Mouse (Mus musculus): ENCODE measurements around the gene Eaf2. TPM values are rescaled to one million over a fixed set of nuclear protein-coding genes. Genes with fewer than 3 reads are reported as not detected.
A peak's percentile ranks its signal among the peaks of the same experiment; 100 is the strongest.

The Eaf2 gene
- total and polyA plus RNA-seq, 3 experiments: 3.5 to 7.4 (median 5.0) TPM

DNA sequence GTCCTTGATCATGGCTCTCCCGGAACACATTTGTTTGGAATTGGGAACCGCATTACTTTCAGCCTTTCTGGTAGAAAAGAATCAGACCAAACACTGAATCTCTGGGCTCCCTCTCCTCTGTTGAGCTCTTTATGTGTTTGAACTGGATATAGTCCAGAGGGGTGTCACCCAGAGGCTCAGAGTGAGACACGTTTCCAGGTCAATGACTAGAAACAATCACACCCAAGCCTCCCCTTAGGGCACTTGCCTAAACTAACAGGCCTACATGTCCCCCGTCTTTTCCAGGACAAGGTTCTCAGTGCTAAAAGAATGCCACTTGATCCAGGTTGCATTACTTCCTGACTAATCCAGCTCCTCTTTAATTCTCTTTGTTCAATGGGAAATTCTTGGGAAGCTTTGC is 104.0 kb downstream of the Eaf2 start:
- Histone ChIP-seq H3K9ac (ENCODE audit: insufficient read depth, low read depth) (no peak overlapping the region), H3K27ac (ENCODE audit: insufficient read depth, low read depth) (no peak overlapping the region), H3K36me3 (replicated peaks in 1 of 2; ENCODE audit: control insufficient read depth in 1 of 2, insufficient read depth in 1 of 2, low read length in 1 of 2) (no peaks in the 10 kb centered on the region), H3K4me1 (ENCODE audit: control insufficient read depth in 1 of 2, insufficient read depth in 2 of 2) (peaks cover 3 to 5% of the 10 kb centered on the region in 2 experiments; a peak in 2 of 4 replicates), H3K4me3 (replicated peaks in 1 of 3; ENCODE audit: low read depth in 2 of 3, low read length in 2 of 3, poor library complexity in 1 of 3) (no peak overlapping the region), H3K27me3 (replicated peaks) (peaks cover 1% of the 10 kb centered on the region), H3K4me2 (ENCODE audit: insufficient read depth, low read depth, poor library complexity, severe bottlenecking) (no peak overlapping the region), H3K9me3 (replicated peaks; ENCODE audit: low read length) (no peaks in the 10 kb centered on the region), H3K79me2 (replicated peaks; ENCODE audit: control insufficient read depth, extremely low read depth, insufficient read depth, poor library complexity, severe bottlenecking) (no peaks in the 10 kb centered on the region)
- DNase-seq (ENCODE audit: extremely low read depth): no peak
- in situ Hi-C loops (cut with MboI; ENCODE audit: low pct_ligation_motif_present, low pct_unique_long_range_greater_than_20kb, low sequenced_read_pairs): no loop called here
- TF ChIP-seq MEF2A (IDR thresholded peaks at IDR 0.05; ENCODE audit: borderline replicate concordance, low read depth, low read length) (no peak), KAT2A (IDR thresholded peaks at IDR 0.05; ENCODE audit: insufficient replicate concordance, low read length) (no peak), EP300 (IDR thresholded peaks at IDR 0.05; ENCODE audit: low read length) (no peak), ELF1 (IDR thresholded peaks at IDR 0.05; ENCODE audit: low read depth, low read length) (no peak), NELFE (IDR thresholded peaks at IDR 0.05; ENCODE audit: low read depth, low read length) (no peak), BHLHE40 (IDR thresholded peaks at IDR 0.05; ENCODE audit: low read depth, low read length) (no peak), POLR2A (IDR thresholded peaks at IDR 0.05; ENCODE audit: low read depth, low read length) (no peak), ETS1 (conservative IDR thresholded peaks at IDR 0.05; ENCODE audit: low read depth, low read length) (no peak), MYC (IDR thresholded peaks at IDR 0.05; ENCODE audit: low read depth, low read length) (no peak), RCOR1 (conservative IDR thresholded peaks at IDR 0.05; ENCODE audit: low read depth, low read length) (no peak), ZKSCAN1 (IDR thresholded peaks at IDR 0.05; ENCODE audit: borderline replicate concordance, low read depth, low read length) (no peak), E2F4 (IDR thresholded peaks at IDR 0.05; ENCODE audit: insufficient replicate concordance, low read depth, low read length) (no peak), ZNF384 (IDR thresholded peaks at IDR 0.05; ENCODE audit: low read depth, low read length) (no peak)
- dilution Hi-C loops (cut with MboI; ENCODE audit: extremely low pct_ligation_motif_present, extremely low pct_unique_long_range_greater_than_20kb, low sequenced_read_pairs): no loop called here

DNA sequence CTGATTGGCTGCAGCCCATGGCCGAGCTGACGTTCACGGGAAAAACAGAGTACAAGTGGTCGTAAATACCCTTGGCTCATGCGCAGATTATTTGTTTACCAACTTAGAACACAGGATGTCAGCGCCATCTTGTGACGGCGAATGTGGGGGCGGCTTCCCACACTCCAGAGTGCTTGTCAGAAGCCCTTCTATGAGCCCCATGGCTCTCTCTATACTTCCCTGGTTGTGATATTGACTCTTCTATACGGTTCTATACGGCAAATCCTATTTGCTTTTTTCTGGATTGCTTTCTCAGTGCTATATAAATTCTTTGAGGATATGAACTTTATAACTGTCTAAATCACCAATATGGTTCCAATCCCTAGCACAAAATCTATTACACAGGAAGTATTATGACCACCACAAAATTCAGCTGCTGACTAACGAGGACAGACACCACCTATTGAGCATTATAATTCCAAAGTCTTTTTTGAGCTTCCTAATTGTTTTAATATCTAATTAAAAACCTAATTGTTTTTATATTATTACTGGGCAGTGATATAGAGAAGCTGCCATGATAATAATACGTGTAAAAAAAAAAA is 104.5 kb downstream of the Eaf2 start:
- Histone ChIP-seq H3K36me3 (replicated peaks in 1 of 2; ENCODE audit: control insufficient read depth in 1 of 2, insufficient read depth in 1 of 2, low read length in 1 of 2) (no peaks in the 10 kb centered on the region), H3K9ac (ENCODE audit: insufficient read depth, low read depth) (no peak overlapping the region), H3K4me3 (replicated peaks in 1 of 3; ENCODE audit: low read depth in 2 of 3, low read length in 2 of 3, poor library complexity in 1 of 3) (peak overlapping the region in 1 of 3 experiments; percentile 31), H3K4me2 (ENCODE audit: insufficient read depth, low read depth, poor library complexity, severe bottlenecking) (0 out of 2 replicates have a peak overlapping the region, but pooled peaks have one; percentile 4), H3K9me3 (replicated peaks; ENCODE audit: low read length) (no peaks in the 10 kb centered on the region), H3K4me1 (ENCODE audit: control insufficient read depth in 1 of 2, insufficient read depth in 2 of 2) (peaks cover 3 to 5% of the 10 kb centered on the region in 2 experiments; a peak in 2 of 4 replicates), H3K79me2 (replicated peaks; ENCODE audit: control insufficient read depth, extremely low read depth, insufficient read depth, poor library complexity, severe bottlenecking) (no peaks in the 10 kb centered on the region), H3K27me3 (replicated peaks) (peaks cover 1% of the 10 kb centered on the region), H3K27ac (ENCODE audit: insufficient read depth, low read depth) (no peak overlapping the region)
- in situ Hi-C loops (cut with MboI; ENCODE audit: low pct_ligation_motif_present, low pct_unique_long_range_greater_than_20kb, low sequenced_read_pairs) (no loop called here), dilution Hi-C loops (cut with MboI; ENCODE audit: extremely low pct_ligation_motif_present, extremely low pct_unique_long_range_greater_than_20kb, low sequenced_read_pairs) (no loop called here)
- DNase-seq (ENCODE audit: extremely low read depth): peak; percentile 63
- TF ChIP-seq SMC3 (IDR thresholded peaks at IDR 0.05; ENCODE audit: low read depth, low read length) (peak; percentile 25; the same call in 1 of the 2 replicates), NRF1 (IDR thresholded peaks at IDR 0.05; ENCODE audit: low read depth, low read length) (peak; percentile 44; the same call in 1 of the 2 replicates), MXI1 (IDR thresholded peaks at IDR 0.05; ENCODE audit: low read depth, low read length) (peak; percentile 67; the same call in 1 of the 2 replicates), RAD21 (IDR thresholded peaks at IDR 0.05; ENCODE audit: low read depth, low read length) (peak; percentile 20), CTCF (conservative IDR thresholded peaks at IDR 0.05 in 1 of 2, IDR thresholded peaks at IDR 0.05 in 1 of 2; ENCODE audit: low read depth in 2 of 2, low read length in 2 of 2) (peak in 1 of 2 experiments; percentile 45; a peak in 2 of 4 replicates), POLR2A (IDR thresholded peaks at IDR 0.05; ENCODE audit: low read depth, low read length) (no peak)
